Mouse (Mus musculus): ENCODE measurements at regions not wholly inside any gene's neighbourhood (a gene's known extent, or its start where the extent isn't known, plus 50 kb on each side); places are given as distances from the start of the nearest gene placed in this dataset.
A peak's percentile ranks its signal among the peaks of the same experiment; 100 is the strongest.

DNA sequence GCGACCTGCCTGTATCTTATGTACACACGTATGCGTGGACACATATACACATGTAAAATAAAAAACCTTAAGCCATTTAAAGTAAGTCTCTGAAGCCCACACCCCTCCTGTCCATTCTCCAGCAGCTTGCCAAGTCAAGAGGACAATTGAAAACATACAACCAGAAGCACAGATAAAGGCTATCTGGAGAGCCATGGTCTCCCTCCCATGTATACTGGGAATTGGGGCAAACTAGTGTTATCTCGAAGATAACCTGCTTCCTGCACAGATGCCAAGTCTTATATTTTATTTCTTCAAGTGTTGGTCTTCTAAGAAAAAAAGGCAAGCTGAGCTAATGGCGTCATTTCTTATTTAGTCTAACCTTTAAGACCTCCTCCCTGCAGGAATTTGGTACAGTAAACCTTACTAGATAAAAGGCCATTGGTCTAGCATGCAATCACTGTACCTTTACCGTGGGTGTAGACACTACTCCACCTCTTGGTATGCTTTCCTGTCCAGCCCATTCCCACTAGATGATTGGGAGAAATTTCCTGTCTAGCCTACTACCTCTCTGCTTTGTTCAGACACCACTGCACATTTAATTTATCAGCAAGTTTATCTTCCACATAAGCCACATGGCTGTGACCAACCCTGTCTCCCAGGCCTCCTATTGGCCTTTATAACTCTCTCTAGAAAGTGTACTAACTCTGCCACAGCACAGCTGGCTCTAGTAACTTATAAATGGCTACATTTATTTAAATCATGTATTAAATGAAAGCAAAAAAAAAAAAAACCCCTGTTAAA lies 223.8 kb upstream of the Gm11114 start:
- no peaks in the 10 kb centered on the region for H3K27me3 ChIP-seq
- WGBS (ENCODE audit: insufficient replicate concordance): 49% methylated on average over 6 of the region's 6 CpGs

DNA sequence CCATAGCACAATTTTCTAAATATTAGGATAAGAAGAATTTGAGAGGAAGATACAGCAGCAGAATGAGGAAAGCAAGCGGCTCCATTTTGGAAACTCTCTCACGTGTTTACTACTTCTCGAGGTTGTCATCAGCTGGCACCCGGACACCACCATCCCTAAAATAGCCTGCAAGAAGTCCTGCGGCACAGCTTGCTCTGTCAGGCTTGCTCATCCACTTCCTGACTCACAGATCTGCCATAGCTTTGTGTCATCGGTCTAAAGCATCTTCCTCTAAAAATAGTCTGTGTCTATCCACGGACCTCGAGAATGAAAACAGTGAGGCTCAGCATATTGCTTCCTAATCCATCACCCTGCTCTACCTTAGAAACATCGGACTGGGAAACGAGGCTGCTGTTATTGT lies 222.3 kb upstream of the Gm11114 start:
- no peak overlapping the region for H3K27ac ChIP-seq (replicated peaks)
- 48% methylated on average over 10 of the region's 10 CpGs for WGBS (ENCODE audit: insufficient replicate concordance)
- ATAC-seq (ENCODE audit: insufficient read depth): no peak
- no peaks in the 10 kb centered on the region for H3K27me3 ChIP-seq
- H3K36me3 ChIP-seq (replicated peaks): no peaks in the 10 kb centered on the region
- H3K4me2 ChIP-seq: no peak overlapping the region
- peaks cover 3% of the 10 kb centered on the region; the same call in 1 of the 2 replicates for H3K4me1 ChIP-seq (replicated peaks)
- no peak overlapping the region for H3K9ac ChIP-seq
- no peaks in the 10 kb centered on the region for H3K9me3 ChIP-seq (replicated peaks)
- H3K4me3 ChIP-seq (replicated peaks): no peak overlapping the region

More for the DNA sequence above, 223.8 kb upstream of the Gm11114 start:
- no peak for ATAC-seq (ENCODE audit: insufficient read depth)
- Histone ChIP-seq H3K9me3 (replicated peaks) (no peaks in the 10 kb centered on the region), H3K36me3 (replicated peaks) (no peaks in the 10 kb centered on the region), H3K9ac (no peak overlapping the region), H3K4me3 (replicated peaks) (no peak overlapping the region), H3K27ac (replicated peaks) (no peak overlapping the region), H3K4me1 (replicated peaks) (peaks cover 3% of the 10 kb centered on the region; the same call in 1 of the 2 replicates), H3K4me2 (no peak overlapping the region)

DNA sequence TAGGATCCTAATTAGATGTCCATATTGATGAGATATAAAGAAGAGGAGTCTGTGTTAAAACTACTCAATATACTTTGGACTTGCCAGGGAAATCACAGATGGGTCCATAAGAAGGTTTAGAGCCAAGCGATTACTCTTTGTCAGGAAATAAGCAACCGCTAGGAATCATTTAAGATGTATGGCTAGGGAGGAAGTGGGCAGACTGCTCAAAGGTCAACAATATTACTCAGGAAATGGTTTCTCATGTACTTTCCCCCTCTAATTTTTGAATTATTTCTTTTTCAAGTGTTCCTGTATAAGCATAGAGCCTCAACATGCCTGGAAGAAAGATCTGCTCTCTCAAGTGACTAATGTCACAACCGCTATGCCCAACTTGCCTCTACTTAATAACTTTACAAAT lies 217.3 kb upstream of the Gm11114 start:
- Histone ChIP-seq H3K9me3 (replicated peaks) (no peaks in the 10 kb centered on the region), H3K36me3 (replicated peaks) (no peaks in the 10 kb centered on the region), H3K4me2 (no peak overlapping the region), H3K27ac (replicated peaks) (0 out of 2 replicates have a peak overlapping the region, but pooled peaks have one; percentile 14), H3K27me3 (no peaks in the 10 kb centered on the region), H3K9ac (no peak overlapping the region), H3K4me1 (replicated peaks) (no peaks in the 10 kb centered on the region), H3K4me3 (replicated peaks) (no peak overlapping the region)
- no peak for ATAC-seq (ENCODE audit: insufficient read depth)
- 51% methylated on average over 3 of the region's 3 CpGs for WGBS (ENCODE audit: insufficient replicate concordance)

DNA sequence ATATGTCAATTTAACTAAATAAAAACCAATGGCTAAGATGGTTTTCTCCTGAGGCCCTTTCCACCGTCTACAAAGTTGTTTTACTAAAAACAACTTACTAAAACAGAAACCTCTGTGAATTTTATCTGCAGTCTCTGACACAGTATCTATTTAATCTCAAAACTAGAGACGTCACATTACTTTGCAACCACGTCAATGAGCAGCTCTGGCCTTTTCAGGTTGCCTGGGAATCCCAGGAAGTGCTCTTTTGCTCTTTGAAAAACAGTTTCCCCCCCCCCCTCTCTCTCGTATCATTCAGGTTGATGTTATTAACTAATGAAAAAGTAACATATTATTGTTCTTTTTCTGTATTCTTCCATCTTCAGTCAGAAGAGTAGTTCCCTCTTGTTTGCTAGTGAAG lies 216.1 kb upstream of the Gm11114 start:
- 41% methylated on average over 4 of the region's 4 CpGs for whole genome bisulfite sequencing (ENCODE audit: insufficient replicate concordance)
- H3K36me3 ChIP-seq (replicated peaks): no peaks in the 10 kb centered on the region
- no peak for ATAC-seq (ENCODE audit: insufficient read depth)
- H3K4me1 ChIP-seq (replicated peaks): no peaks in the 10 kb centered on the region
- H3K27me3 ChIP-seq: no peaks in the 10 kb centered on the region
- H3K27ac ChIP-seq (replicated peaks): no peak overlapping the region
- no peak overlapping the region for H3K4me3 ChIP-seq (replicated peaks)
- no peak overlapping the region for H3K4me2 ChIP-seq
- H3K9me3 ChIP-seq (replicated peaks): no peaks in the 10 kb centered on the region
- no peak overlapping the region for H3K9ac ChIP-seq

DNA sequence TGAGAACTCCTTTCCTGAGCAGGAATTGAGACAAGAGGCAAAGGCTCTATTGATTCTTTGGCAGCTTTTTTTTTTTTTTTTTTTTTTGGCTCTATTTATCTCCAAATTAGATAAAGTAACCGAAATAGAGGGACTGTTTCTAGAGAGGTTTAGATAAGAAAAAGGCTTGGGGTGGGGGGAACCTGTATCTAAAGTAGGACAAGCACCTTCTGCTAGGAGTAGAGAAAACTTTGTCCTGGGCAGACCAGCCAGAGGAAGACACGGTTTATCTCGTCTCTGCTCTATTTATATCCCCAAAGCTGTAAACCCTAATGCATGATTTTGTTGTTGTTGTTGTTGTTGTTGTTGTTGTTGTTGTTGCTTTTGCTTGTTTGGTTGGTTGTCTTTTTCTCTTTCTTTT lies 199.6 kb upstream of the Gm11114 start:
- no peak for ATAC-seq (ENCODE audit: insufficient read depth)
- H3K27me3 ChIP-seq: no peaks in the 10 kb centered on the region
- no peak overlapping the region for H3K9ac ChIP-seq
- no peaks in the 10 kb centered on the region for H3K9me3 ChIP-seq (replicated peaks)
- H3K27ac ChIP-seq (replicated peaks): no peak overlapping the region
- H3K4me1 ChIP-seq (replicated peaks): no peaks in the 10 kb centered on the region
- 14% methylated on average over 3 of the region's 3 CpGs for WGBS (ENCODE audit: insufficient replicate concordance)
- H3K36me3 ChIP-seq (replicated peaks): no peaks in the 10 kb centered on the region
- no peak overlapping the region for H3K4me2 ChIP-seq
- no peak overlapping the region for H3K4me3 ChIP-seq (replicated peaks)

DNA sequence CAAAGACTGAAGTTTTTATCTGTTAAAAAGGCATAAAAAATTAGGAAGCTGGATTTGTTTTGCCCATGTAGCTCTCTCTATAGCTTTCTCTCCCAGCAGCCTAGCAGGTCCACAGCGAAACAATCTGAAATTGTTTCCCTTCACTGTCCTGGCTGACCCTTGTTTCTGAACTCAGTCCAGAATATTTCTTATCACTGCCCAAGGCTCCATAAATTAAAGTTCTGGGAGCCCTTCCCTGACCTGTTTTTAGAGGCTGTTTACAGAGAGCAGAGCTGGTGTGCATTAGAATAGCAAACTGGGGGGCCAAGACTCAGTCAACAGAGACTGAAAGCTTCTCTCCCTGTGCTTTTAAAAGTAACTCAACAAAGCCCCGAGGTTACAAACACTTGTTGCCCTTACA lies 198.3 kb upstream of the Gm11114 start:
- WGBS (ENCODE audit: insufficient replicate concordance): 48% methylated on average over 2 of the region's 2 CpGs
- no peak overlapping the region for H3K27ac ChIP-seq (replicated peaks)
- no peak overlapping the region for H3K9ac ChIP-seq
- no peak for ATAC-seq (ENCODE audit: insufficient read depth)
- no peaks in the 10 kb centered on the region for H3K36me3 ChIP-seq (replicated peaks)
- no peak overlapping the region for H3K4me3 ChIP-seq (replicated peaks)
- no peaks in the 10 kb centered on the region for H3K9me3 ChIP-seq (replicated peaks)
- H3K4me1 ChIP-seq (replicated peaks): no peaks in the 10 kb centered on the region
- no peaks in the 10 kb centered on the region for H3K27me3 ChIP-seq
- H3K4me2 ChIP-seq: no peak overlapping the region

DNA sequence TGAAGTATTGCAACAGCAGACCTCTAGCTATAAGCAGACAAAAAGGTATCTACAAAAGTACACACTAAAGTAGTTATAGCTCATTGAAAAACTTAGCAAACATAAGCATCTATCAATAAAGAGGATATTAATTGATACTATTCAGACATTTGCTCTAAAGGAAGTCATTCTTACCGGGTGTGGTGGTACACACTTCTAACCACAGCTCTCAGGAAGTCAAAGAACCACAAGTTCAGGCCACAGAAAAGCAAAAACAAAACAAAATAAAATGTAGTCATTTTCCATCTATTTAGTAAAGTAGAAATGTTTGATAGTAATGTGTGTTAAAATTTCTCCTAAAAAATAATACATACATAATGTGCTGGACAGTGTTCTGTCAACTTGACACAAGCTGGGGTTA lies 192.5 kb upstream of the Gm11114 start:
- ATAC-seq (ENCODE audit: insufficient read depth): no peak
- no peak overlapping the region for H3K27ac ChIP-seq (replicated peaks)
- H3K9ac ChIP-seq: no peak overlapping the region
- no peaks in the 10 kb centered on the region for H3K4me1 ChIP-seq (replicated peaks)
- no peak overlapping the region for H3K4me3 ChIP-seq (replicated peaks)
- no peaks in the 10 kb centered on the region for H3K27me3 ChIP-seq
- no peaks in the 10 kb centered on the region for H3K36me3 ChIP-seq (replicated peaks)
- WGBS (ENCODE audit: insufficient replicate concordance): 13% methylated on average over 1 of the region's 1 CpGs
- no peak overlapping the region for H3K4me2 ChIP-seq
- no peaks in the 10 kb centered on the region for H3K9me3 ChIP-seq (replicated peaks)

DNA sequence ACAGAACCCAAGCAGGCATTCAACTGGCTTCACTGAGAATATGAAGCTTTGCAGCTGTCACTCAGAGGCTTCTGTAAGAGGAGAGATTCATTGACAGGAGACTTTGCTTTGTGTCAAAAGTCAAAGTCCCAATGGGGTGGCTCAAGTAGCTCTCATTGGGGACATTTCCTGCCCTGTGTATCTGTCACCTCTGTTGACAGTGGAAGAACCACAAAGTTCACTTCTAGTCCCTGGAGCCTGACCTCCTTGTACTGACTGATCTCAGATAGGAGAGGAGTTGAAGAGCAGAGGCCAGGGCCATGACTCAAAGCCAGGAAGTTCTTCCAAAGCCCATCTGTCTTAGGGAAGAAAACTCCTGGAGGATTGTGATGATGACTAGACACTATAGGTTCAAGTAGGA lies 191.5 kb upstream of the Gm11114 start:
- no peaks in the 10 kb centered on the region for H3K27me3 ChIP-seq
- no peaks in the 10 kb centered on the region for H3K9me3 ChIP-seq (replicated peaks)
- no peaks in the 10 kb centered on the region for H3K36me3 ChIP-seq (replicated peaks)
- no peak overlapping the region for H3K4me3 ChIP-seq (replicated peaks)
- H3K27ac ChIP-seq (replicated peaks): no peak overlapping the region
- H3K4me1 ChIP-seq (replicated peaks): no peaks in the 10 kb centered on the region
- ATAC-seq (ENCODE audit: insufficient read depth): peak; percentile 60
- no peak overlapping the region for H3K9ac ChIP-seq
- H3K4me2 ChIP-seq: no peak overlapping the region

DNA sequence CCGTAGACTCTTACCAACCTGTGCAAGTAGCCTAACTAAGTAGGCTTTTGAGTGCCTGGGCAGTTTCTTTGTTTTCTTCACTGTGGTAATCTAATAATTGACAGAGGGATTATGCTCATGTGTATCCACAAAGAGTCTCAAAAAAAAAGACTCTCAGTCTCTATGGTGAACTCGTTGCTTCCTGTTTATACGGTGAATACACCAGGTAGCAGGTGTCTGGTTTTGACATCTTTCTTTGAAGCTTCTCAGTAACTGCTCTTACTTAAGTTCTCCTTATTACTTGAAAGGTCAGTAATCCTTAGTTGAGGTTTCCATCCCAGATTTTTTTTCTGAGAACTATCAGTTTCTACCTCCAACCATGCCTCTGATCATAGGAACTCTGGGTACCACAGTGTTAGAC lies 188.9 kb upstream of the Gm11114 start:
- H3K4me1 ChIP-seq (replicated peaks): no peaks in the 10 kb centered on the region
- ATAC-seq (ENCODE audit: insufficient read depth): no peak

DNA sequence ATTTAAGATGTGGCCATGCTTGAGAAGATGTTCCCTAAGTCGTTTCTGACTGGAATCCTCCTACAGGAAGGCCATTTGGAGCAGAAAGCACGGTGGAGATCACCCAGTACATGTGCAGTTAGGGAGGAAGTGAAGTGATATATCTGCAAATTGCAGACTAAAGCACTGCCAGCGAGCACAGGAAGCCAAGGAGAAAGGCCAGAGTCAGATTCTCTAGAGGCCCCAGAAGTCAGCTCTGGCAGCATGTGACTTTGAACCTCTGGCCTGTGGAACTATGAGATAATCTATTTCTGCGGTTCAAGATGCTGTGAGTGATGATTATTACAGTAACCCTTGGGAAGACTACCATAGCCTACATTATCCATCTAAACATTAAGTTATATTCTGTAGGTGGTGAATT lies 186.8 kb upstream of the Gm11114 start:
- no peak for ATAC-seq (ENCODE audit: insufficient read depth)
- no peaks in the 10 kb centered on the region for H3K36me3 ChIP-seq (replicated peaks)
- H3K27ac ChIP-seq (replicated peaks): no peak overlapping the region
- H3K4me2 ChIP-seq: no peak overlapping the region
- no peaks in the 10 kb centered on the region for H3K4me1 ChIP-seq (replicated peaks)
- H3K4me3 ChIP-seq (replicated peaks): no peak overlapping the region
- 11% methylated on average over 4 of the region's 4 CpGs for WGBS (ENCODE audit: insufficient replicate concordance)
- H3K9ac ChIP-seq: no peak overlapping the region
- H3K9me3 ChIP-seq (replicated peaks): no peaks in the 10 kb centered on the region
- H3K27me3 ChIP-seq: no peaks in the 10 kb centered on the region

More for the DNA sequence above, 188.9 kb upstream of the Gm11114 start:
- no peaks in the 10 kb centered on the region for H3K36me3 ChIP-seq (replicated peaks)
- H3K4me3 ChIP-seq (replicated peaks): no peak overlapping the region
- no peak overlapping the region for H3K4me2 ChIP-seq
- no peaks in the 10 kb centered on the region for H3K9me3 ChIP-seq (replicated peaks)
- H3K9ac ChIP-seq: no peak overlapping the region
- no peak overlapping the region for H3K27ac ChIP-seq (replicated peaks)
- H3K27me3 ChIP-seq: no peaks in the 10 kb centered on the region
- 76% methylated on average over 3 of the region's 3 CpGs for WGBS (ENCODE audit: insufficient replicate concordance)

DNA sequence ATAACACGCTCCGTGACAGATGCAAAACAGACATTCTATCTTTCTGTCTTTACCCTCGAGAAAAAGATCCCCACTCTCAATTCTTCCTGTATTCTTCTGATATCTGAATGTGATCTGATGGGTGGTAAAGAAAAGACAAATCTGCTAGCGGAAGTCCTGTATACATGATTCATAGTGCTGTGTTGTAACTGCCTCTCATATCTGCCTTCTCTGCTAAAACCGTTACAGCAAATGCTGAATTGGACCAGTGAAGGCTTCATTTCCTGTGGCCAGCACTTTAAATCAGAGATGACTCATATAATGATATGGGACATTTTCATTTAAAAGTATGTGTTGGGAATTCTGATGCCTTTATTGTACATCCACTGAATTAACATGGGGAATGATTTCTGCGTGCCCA lies 186.0 kb upstream of the Gm11114 start:
- whole genome bisulfite sequencing (ENCODE audit: insufficient replicate concordance): 59% methylated on average over 6 of the region's 6 CpGs
- Histone ChIP-seq H3K27me3 (no peaks in the 10 kb centered on the region), H3K4me2 (no peak overlapping the region), H3K4me1 (replicated peaks) (no peaks in the 10 kb centered on the region), H3K4me3 (replicated peaks) (no peak overlapping the region), H3K27ac (replicated peaks) (no peak overlapping the region), H3K36me3 (replicated peaks) (no peaks in the 10 kb centered on the region), H3K9me3 (replicated peaks) (no peaks in the 10 kb centered on the region), H3K9ac (no peak overlapping the region)
- no peak for ATAC-seq (ENCODE audit: insufficient read depth)

DNA sequence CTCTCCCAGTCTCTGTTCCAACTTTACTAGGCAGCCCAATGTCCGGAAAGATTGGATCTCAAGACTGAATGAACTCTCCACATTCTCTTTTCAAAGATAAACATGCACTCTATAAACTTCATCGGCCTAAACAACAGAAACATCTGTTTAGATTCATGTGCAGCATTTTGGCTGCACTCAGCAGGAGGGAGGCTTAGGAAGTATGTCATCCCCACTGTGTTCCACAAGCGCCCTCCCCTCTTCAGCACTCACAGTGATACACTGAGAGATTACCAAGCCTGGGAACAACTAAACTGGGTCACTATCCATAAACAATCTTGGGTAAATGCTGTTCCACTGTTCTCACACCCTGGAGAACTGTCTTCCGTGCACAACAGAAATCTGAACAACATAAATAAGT lies 185.5 kb upstream of the Gm11114 start:
- Histone ChIP-seq H3K9me3 (replicated peaks) (no peaks in the 10 kb centered on the region), H3K4me3 (replicated peaks) (no peak overlapping the region), H3K36me3 (replicated peaks) (no peaks in the 10 kb centered on the region), H3K9ac (no peak overlapping the region), H3K27ac (replicated peaks) (no peak overlapping the region), H3K4me2 (no peak overlapping the region), H3K4me1 (replicated peaks) (no peaks in the 10 kb centered on the region), H3K27me3 (no peaks in the 10 kb centered on the region)
- no peak for ATAC-seq (ENCODE audit: insufficient read depth)
- whole genome bisulfite sequencing (ENCODE audit: insufficient replicate concordance): 56% methylated on average over 4 of the region's 4 CpGs

All from liver, embryonic 15.5 days (tissue).